Mouse (Mus musculus): ENCODE results near the gene Eaf2. TPM values are rescaled to one million over a fixed set of nuclear protein-coding genes. Genes with fewer than 3 reads are reported as not detected.
A peak's percentile ranks its signal among the peaks of the same experiment; 100 is the strongest.

The Eaf2 gene
- polyA plus RNA-seq, 1 experiment = 0.67 TPM

- TF ChIP-seq POLR2A (IDR thresholded peaks at IDR 0.05; ENCODE audit: borderline replicate concordance, extremely low read depth, insufficient read depth, insufficient read length, poor library complexity, severe bottlenecking) (no peak), CTCF (IDR thresholded peaks at IDR 0.05; ENCODE audit: borderline replicate concordance, extremely low read depth, insufficient read depth, insufficient read length) (no peak)
These were observed 76.5 kb downstream of the Eaf2 start for GRCm38 (mm10) chr16:36798334-36798733.

GRCm38 (mm10) chr16:36794976-36795375 is 79.8 kb downstream of the Eaf2 start:
- TF ChIP-seq POLR2A (IDR thresholded peaks at IDR 0.05; ENCODE audit: borderline replicate concordance, extremely low read depth, insufficient read depth, insufficient read length, poor library complexity, severe bottlenecking) (no peak), CTCF (IDR thresholded peaks at IDR 0.05; ENCODE audit: borderline replicate concordance, extremely low read depth, insufficient read depth, insufficient read length) (no peak)
- DNase-seq (ENCODE audit: low read depth) = no peak

More at GRCm38 (mm10) chr16:36798334-36798733, 76.5 kb downstream of the Eaf2 start:
- DNase-seq (ENCODE audit: low read depth) = no peak

- no peak for DNase-seq (ENCODE audit: low read depth)
- TF ChIP-seq CTCF (IDR thresholded peaks at IDR 0.05; ENCODE audit: borderline replicate concordance, extremely low read depth, insufficient read depth, insufficient read length) = no peak
- no peak for TF ChIP-seq POLR2A (IDR thresholded peaks at IDR 0.05; ENCODE audit: borderline replicate concordance, extremely low read depth, insufficient read depth, insufficient read length, poor library complexity, severe bottlenecking)
These were observed 84.6 kb downstream of the Eaf2 start for GRCm38 (mm10) chr16:36790166-36790565.

GRCm38 (mm10) chr16:36786466-36786865 is 88.3 kb downstream of the Eaf2 start:
- DNase-seq (ENCODE audit: low read depth) = no peak
- TF ChIP-seq POLR2A (IDR thresholded peaks at IDR 0.05; ENCODE audit: borderline replicate concordance, extremely low read depth, insufficient read depth, insufficient read length, poor library complexity, severe bottlenecking) = no peak
- no peak for TF ChIP-seq CTCF (IDR thresholded peaks at IDR 0.05; ENCODE audit: borderline replicate concordance, extremely low read depth, insufficient read depth, insufficient read length)

GRCm38 (mm10) chr16:36784594-36785313 is 90.0 kb downstream of the Eaf2 start, which contains the start of gene Slc15a2:
Gene Slc15a2 (minus strand): TSS chr16:36784962.
- TF ChIP-seq CTCF (IDR thresholded peaks at IDR 0.05; ENCODE audit: borderline replicate concordance, extremely low read depth, insufficient read depth, insufficient read length) (no peak), POLR2A (IDR thresholded peaks at IDR 0.05; ENCODE audit: borderline replicate concordance, extremely low read depth, insufficient read depth, insufficient read length, poor library complexity, severe bottlenecking) (no peak)
- DNase-seq (ENCODE audit: low read depth) = peak; percentile 95

GRCm38 (mm10) chr16:36784146-36784545 is 90.7 kb downstream of the Eaf2 start:
- no peak for TF ChIP-seq POLR2A (IDR thresholded peaks at IDR 0.05; ENCODE audit: borderline replicate concordance, extremely low read depth, insufficient read depth, insufficient read length, poor library complexity, severe bottlenecking)
- TF ChIP-seq CTCF (IDR thresholded peaks at IDR 0.05; ENCODE audit: borderline replicate concordance, extremely low read depth, insufficient read depth, insufficient read length) = no peak
- DNase-seq (ENCODE audit: low read depth) = peak; percentile 82

- peak; percentile 83 for DNase-seq (ENCODE audit: low read depth)
These were observed 99.1 kb downstream of the Eaf2 start for GRCm38 (mm10) chr16:36775658-36776057.

GRCm38 (mm10) chr16:36772996-36773395 is 101.8 kb downstream of the Eaf2 start:
- no peak for TF ChIP-seq POLR2A (IDR thresholded peaks at IDR 0.05; ENCODE audit: borderline replicate concordance, extremely low read depth, insufficient read depth, insufficient read length, poor library complexity, severe bottlenecking)
- no peak for TF ChIP-seq CTCF (IDR thresholded peaks at IDR 0.05; ENCODE audit: borderline replicate concordance, extremely low read depth, insufficient read depth, insufficient read length)
- DNase-seq (ENCODE audit: low read depth) = no peak

More at GRCm38 (mm10) chr16:36775658-36776057, 99.1 kb downstream of the Eaf2 start:
- no peak for TF ChIP-seq CTCF (IDR thresholded peaks at IDR 0.05; ENCODE audit: borderline replicate concordance, extremely low read depth, insufficient read depth, insufficient read length)
- no peak for TF ChIP-seq POLR2A (IDR thresholded peaks at IDR 0.05; ENCODE audit: borderline replicate concordance, extremely low read depth, insufficient read depth, insufficient read length, poor library complexity, severe bottlenecking)

GRCm38 (mm10) chr16:36771703-36772102 is 103.1 kb downstream of the Eaf2 start:
- no peak for TF ChIP-seq CTCF (IDR thresholded peaks at IDR 0.05; ENCODE audit: borderline replicate concordance, extremely low read depth, insufficient read depth, insufficient read length)
- no peak for TF ChIP-seq POLR2A (IDR thresholded peaks at IDR 0.05; ENCODE audit: borderline replicate concordance, extremely low read depth, insufficient read depth, insufficient read length, poor library complexity, severe bottlenecking)
- DNase-seq (ENCODE audit: low read depth) = no peak

GRCm38 (mm10) chr16:36771244-36771643 is 103.6 kb downstream of the Eaf2 start:
- no peak for DNase-seq (ENCODE audit: low read depth)
- TF ChIP-seq CTCF (IDR thresholded peaks at IDR 0.05; ENCODE audit: borderline replicate concordance, extremely low read depth, insufficient read depth, insufficient read length) (no peak), POLR2A (IDR thresholded peaks at IDR 0.05; ENCODE audit: borderline replicate concordance, extremely low read depth, insufficient read depth, insufficient read length, poor library complexity, severe bottlenecking) (no peak)

- DNase-seq (ENCODE audit: low read depth) = peak; percentile 88
- no peak for TF ChIP-seq POLR2A (IDR thresholded peaks at IDR 0.05; ENCODE audit: borderline replicate concordance, extremely low read depth, insufficient read depth, insufficient read length, poor library complexity, severe bottlenecking)
- no peak for TF ChIP-seq CTCF (IDR thresholded peaks at IDR 0.05; ENCODE audit: borderline replicate concordance, extremely low read depth, insufficient read depth, insufficient read length)
These were observed 104.0 kb downstream of the Eaf2 start for GRCm38 (mm10) chr16:36770830-36771229.

Data from brain, embryonic 14.5 days (tissue).